Mouse (Mus musculus) neural tube, embryonic 12.5 days (tissue): ENCODE results near the gene Tceal1. TPM values are rescaled to one million over a fixed set of nuclear protein-coding genes. Genes with fewer than 3 reads are reported as not detected.

Experiments used
- polyA plus RNA-seq: library from polyadenylated mRNA; unstranded; fragments of >200 nt; fragmentation: Nextera tagmentation; extraction: Ambion mirVana; gene quantifications from 2 replicates; pipeline ENCODE4 v1.2.1, GENCODE M21; 2016

The Tceal1 gene
- polyA plus RNA-seq, 1 experiment from 2014 or later, result 12.2 TPM

Other genes with a start within 250 kb of the Tceal1 start
- gene Kir3dl1, start 190.0 kb upstream of the Tceal1 start, polyA plus RNA-seq, result not detected in 2 replicates
- not detected in 2 replicates for gene Kir3dl2, start 163.9 kb upstream of the Tceal1 start, polyA plus RNA-seq
- 26.4 and 28.6 TPM in 2 replicates for gene Tceal3, start 117.1 kb upstream of the Tceal1 start, polyA plus RNA-seq
- 531 and 541 TPM in 2 replicates for gene Morf4l2, start 35.7 kb downstream of the Tceal1 start, polyA plus RNA-seq
- 0.13 and 0.22 TPM in 2 replicates for gene Glra4, start 72.2 kb downstream of the Tceal1 start, polyA plus RNA-seq
- 32.7 and 39.4 TPM in 2 replicates for gene Plp1, start 114.7 kb downstream of the Tceal1 start, polyA plus RNA-seq
- 8.4 and 10.5 TPM in 2 replicates for gene Rab9b, start 160.8 kb downstream of the Tceal1 start, polyA plus RNA-seq
- gene H2bfm, start 219.3 kb downstream of the Tceal1 start, polyA plus RNA-seq, result not detected in 2 replicates